Mouse (Mus musculus): ENCODE measurements around the gene Ror2.

GRCm38 (mm10) chr13:53205128-53205911 is 80.6 kb downstream of the Ror2 start:
- TF ChIP-seq CTCF (IDR thresholded peaks at IDR 0.05; ENCODE audit: low read depth): no peak
- no peak for TF ChIP-seq EP300 (IDR thresholded peaks at IDR 0.05; ENCODE audit: low read depth)

Data from liver, postnatal 0 days (tissue).